Mouse (Mus musculus): ENCODE measurements around the gene Zswim8.

- no peak for TF ChIP-seq CTCF (IDR thresholded peaks at IDR 0.05; ENCODE audit: low read depth, low read length)
- TF ChIP-seq TAL1 (conservative IDR thresholded peaks at IDR 0.05; ENCODE audit: low read depth, low read length): no peak
Observed at GRCm38 (mm10) chr14:20674064-20674833, 33.1 kb upstream of the Zswim8 start, which contains the start of gene Sec24c.
